Mouse (Mus musculus) limb, embryonic 15.5 days (tissue): ENCODE measurements around the gene 1810043G02Rik. TPM values are rescaled to one million over a fixed set of nuclear protein-coding genes. Genes with fewer than 3 reads are reported as not detected.

ENCODE experiments used
- ATAC-seq: fragments of 200-750 bp; cut with Nextera tagmentation; 2 replicates; pipeline ENCODE4 v1.8.0; 2017; ENCODE audit warnings: low read depth, moderate TSS enrichment; ENCODE audit not compliant: insufficient number of reproducible peaks, low FRiP score, low TSS enrichment
- H3K27ac ChIP-seq: fragments of 300-500 bp; sonication (generic); 2 replicates; pipeline ENCODE4 v1.5.1; 2015; ENCODE audit warnings: moderate library complexity, mild to moderate bottlenecking, inconsistent platforms
- H3K27me3 ChIP-seq: fragments of 300-500 bp; sonication (generic); 2 replicates; pipeline ENCODE4 v1.6.1; 2015; ENCODE audit warnings: inconsistent platforms
- H3K36me3 ChIP-seq: fragments of 300-500 bp; sonication (generic); 2 replicates; pipeline ENCODE4 v1.6.1; 2015; ENCODE audit warnings: inconsistent platforms
- H3K4me1 ChIP-seq: fragments of 300-500 bp; sonication (generic); 2 replicates; pipeline ENCODE4 v1.6.1; 2015; ENCODE audit warnings: inconsistent platforms
- H3K4me2 ChIP-seq: fragments of 300-500 bp; sonication (generic); 2 replicates; pipeline ENCODE4 v1.6.1; 2015; ENCODE audit warnings: mild to moderate bottlenecking, inconsistent platforms
- H3K4me3 ChIP-seq: fragments of 300-500 bp; sonication (generic); 2 replicates; pipeline ENCODE4 v1.5.1; 2015; ENCODE audit warnings: mild to moderate bottlenecking, inconsistent platforms
- H3K9ac ChIP-seq: fragments of 300-500 bp; sonication (generic); 2 replicates; pipeline ENCODE4 v1.6.1; 2015; ENCODE audit warnings: inconsistent platforms
- H3K9me3 ChIP-seq: fragments of 300-500 bp; sonication (generic); 2 replicates; pipeline ENCODE4 v1.6.1; 2016; ENCODE audit warnings: inconsistent platforms
- WGBS: fragments of 180-500 bp; shearing (Covaris S2); methylation state at CpG from one replicate; pipeline ENCODE4 v1.1.7; 2015; 5-methylcytosine and 5-hydroxymethylcytosine counted together
- polyA plus RNA-seq: library from polyadenylated mRNA; unstranded; fragments of >200 nt; fragmentation: Nextera tagmentation; extraction: Ambion mirVana; gene quantifications from 2 replicates; pipeline ENCODE4 v1.2.1, GENCODE M21; 2015

The 1810043G02Rik gene
- polyA plus RNA-seq, 1 experiment from 2014 or later, result 23.7 TPM

DNA sequence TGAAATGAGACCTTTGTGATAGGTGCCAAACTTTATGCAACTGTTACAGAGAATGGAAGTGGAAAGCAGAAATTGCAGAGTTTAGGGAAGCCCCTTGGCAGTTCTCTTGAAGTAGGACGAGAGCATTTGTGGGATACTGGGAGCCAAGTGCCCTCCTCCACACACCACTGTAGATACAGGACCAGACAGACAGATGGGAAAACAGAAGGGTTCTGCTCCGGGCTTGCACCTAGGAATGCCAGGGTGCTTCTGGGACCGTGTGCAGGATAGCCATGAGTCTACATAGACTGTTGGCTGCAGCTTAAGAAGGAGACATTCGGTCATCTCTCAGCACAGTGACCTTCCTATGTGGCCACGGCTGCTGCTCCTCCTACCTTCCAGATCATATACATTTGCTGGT is 3.5 kb upstream of the 1810043G02Rik start:
- ATAC-seq, result no peak
- H3K9ac ChIP-seq, result no peak overlapping the region
- peaks cover 17% of the 10 kb centered on the region for H3K4me1 ChIP-seq
- 72% methylated on average over 5 of the region's 5 CpGs for WGBS
- H3K36me3 ChIP-seq, result no peaks in the 10 kb centered on the region
- H3K4me3 ChIP-seq, result no peak overlapping the region
- H3K27ac ChIP-seq, result no peak overlapping the region
- no peak overlapping the region for H3K4me2 ChIP-seq
- H3K9me3 ChIP-seq, result no peaks in the 10 kb centered on the region
- H3K27me3 ChIP-seq, result peaks cover 8% of the 10 kb centered on the region

DNA sequence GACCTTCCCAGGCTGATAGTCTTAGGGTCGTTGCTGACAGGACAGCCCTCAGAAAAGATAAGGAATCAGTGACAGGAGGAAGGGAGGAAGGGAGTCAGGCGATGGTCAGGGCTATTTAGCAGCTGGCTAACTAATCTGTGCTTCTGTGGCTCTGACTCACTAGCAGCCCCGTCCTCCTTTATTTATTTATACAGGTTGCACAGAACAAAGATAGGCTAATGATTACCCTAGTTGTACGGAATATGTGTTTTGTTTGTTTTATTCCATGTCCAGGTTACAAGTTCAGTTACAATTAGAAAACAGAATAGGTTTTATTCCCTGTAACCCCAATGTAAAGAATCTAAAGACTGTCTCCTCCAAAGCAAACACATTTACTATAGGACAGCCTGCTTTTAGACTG is 2.7 kb upstream of the 1810043G02Rik start:
- Histone ChIP-seq H3K4me1 (peaks cover 13% of the 10 kb centered on the region; the same call in 1 of the 2 replicates), H3K9me3 (no peaks in the 10 kb centered on the region), H3K9ac (no peak overlapping the region), H3K4me3 (no peak overlapping the region), H3K27me3 (no peaks in the 10 kb centered on the region), H3K4me2 (no peak overlapping the region), H3K27ac (no peak overlapping the region), H3K36me3 (peaks cover 4% of the 10 kb centered on the region; the same call in 1 of the 2 replicates)
- WGBS, result 23% methylated on average over 4 of the region's 4 CpGs
- no peak for ATAC-seq

DNA sequence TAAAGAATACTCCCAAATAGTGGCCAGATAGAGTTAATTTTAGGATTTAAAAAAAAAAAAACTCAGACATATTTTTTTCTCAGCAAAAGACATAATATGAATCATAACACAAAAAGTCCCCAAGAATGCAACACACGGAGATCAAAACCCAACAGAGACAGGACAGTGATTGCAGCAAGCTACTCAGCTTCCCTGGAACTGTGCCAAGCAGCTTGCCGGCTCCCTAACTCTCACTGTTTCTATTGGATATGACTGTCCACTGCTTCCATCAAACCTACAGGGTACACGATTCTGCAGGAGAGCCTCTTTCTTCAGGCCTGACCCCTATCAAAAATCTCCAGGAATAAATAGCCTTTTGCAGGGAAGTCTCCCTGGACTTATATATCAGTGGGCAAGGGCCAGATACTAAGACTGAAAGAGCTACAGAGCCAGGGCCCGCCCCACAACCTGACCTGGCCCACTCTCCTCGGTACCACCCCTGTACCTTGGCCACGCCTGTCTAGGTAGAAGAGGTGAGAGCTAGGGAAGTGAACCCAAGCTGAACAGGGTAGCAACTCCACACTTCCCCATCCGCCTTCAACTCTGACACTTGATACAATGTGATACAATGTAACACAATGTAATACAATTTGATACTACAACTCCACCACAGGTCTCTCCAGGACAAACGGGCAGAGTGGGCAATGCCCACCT is 1.7 kb upstream of the 1810043G02Rik start:
- no peak overlapping the region for H3K27ac ChIP-seq
- no peaks in the 10 kb centered on the region for H3K9me3 ChIP-seq
- peaks cover 11% of the 10 kb centered on the region for H3K36me3 ChIP-seq
- peaks cover 13% of the 10 kb centered on the region; the same call in 1 of the 2 replicates for H3K4me1 ChIP-seq
- WGBS, result 64% methylated on average over 8 of the region's 8 CpGs
- no peaks in the 10 kb centered on the region for H3K27me3 ChIP-seq
- no peak for ATAC-seq
- no peak overlapping the region for H3K4me2 ChIP-seq
- H3K9ac ChIP-seq, result no peak overlapping the region
- no peak overlapping the region for H3K4me3 ChIP-seq

DNA sequence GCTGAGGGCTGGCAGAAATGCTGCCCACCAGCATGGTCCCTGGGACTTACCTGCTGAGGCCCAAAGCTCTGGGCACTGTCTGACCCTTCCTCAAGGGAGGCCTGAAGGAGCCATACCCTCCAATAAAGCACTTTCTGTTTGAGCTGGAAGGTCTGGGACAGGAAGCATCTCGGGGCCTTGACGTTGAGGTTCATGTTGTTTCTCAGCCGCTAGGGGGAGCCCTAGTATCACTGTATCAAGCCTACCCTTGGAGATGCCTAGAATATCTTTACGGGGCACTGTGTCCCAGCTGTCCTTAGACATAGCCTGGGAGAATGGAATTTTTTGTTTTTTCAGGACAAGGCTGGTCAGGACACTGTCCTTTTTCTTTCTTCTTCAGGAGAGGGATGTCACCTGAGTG is 6.3 kb downstream of the 1810043G02Rik start:
- H3K27me3 ChIP-seq, result no peaks in the 10 kb centered on the region
- H3K27ac ChIP-seq, result no peak overlapping the region
- no peaks in the 10 kb centered on the region for H3K9me3 ChIP-seq
- peaks cover 4% of the 10 kb centered on the region; the same call in 1 of the 2 replicates for H3K4me1 ChIP-seq
- H3K4me2 ChIP-seq, result no peak overlapping the region
- H3K9ac ChIP-seq, result no peak overlapping the region
- ATAC-seq, result 0 out of 2 replicates have a peak, but pooled peaks have one; percentile 23
- peaks cover 49% of the 10 kb centered on the region for H3K36me3 ChIP-seq
- H3K4me3 ChIP-seq, result no peak overlapping the region
- 0% methylated on average over 4 of the region's 4 CpGs for WGBS

DNA sequence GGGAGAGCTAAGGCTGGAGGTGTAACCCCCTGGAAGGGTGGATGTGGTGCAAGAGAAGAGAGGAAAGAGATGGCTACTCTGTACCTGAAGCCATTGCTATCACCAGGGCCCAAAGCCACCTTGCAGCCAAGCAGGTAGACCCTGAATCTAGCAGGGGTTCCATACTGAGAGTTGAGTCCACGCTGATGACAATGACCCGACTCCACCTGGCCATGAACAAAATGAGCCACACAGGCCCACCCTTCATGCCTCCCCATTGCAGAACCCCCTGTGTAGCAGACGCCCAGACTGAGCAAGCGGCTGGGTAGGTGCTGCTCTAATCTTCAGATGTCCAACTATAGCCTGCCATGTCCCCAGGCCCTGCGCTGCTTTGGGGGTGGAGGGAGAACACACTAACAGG is 7.5 kb downstream of the 1810043G02Rik start:
- 80% methylated on average over 5 of the region's 5 CpGs for WGBS
- H3K4me1 ChIP-seq, result peaks cover 4% of the 10 kb centered on the region; the same call in 1 of the 2 replicates
- ATAC-seq, result no peak
- no peak overlapping the region for H3K4me3 ChIP-seq
- H3K27ac ChIP-seq, result 0 out of 2 replicates have a peak overlapping the region, but pooled peaks have one; percentile 1
- no peak overlapping the region for H3K4me2 ChIP-seq
- no peak overlapping the region for H3K9ac ChIP-seq
- H3K36me3 ChIP-seq, result peaks cover 56% of the 10 kb centered on the region
- H3K9me3 ChIP-seq, result no peaks in the 10 kb centered on the region
- H3K27me3 ChIP-seq, result no peaks in the 10 kb centered on the region

GRCm38 (mm10) chr10:77995639-77996038 is 17.3 kb downstream of the 1810043G02Rik start:
- Histone ChIP-seq H3K4me2 (no peak overlapping the region), H3K27me3 (no peaks in the 10 kb centered on the region), H3K27ac (no peak overlapping the region), H3K36me3 (peaks cover 90% of the 10 kb centered on the region), H3K9me3 (no peaks in the 10 kb centered on the region), H3K4me1 (no peaks in the 10 kb centered on the region), H3K4me3 (no peak overlapping the region), H3K9ac (no peak overlapping the region)
- no peak for ATAC-seq
- 78% methylated on average over 3 of the region's 3 CpGs for whole genome bisulfite sequencing

- WGBS, result 93% methylated on average over 5 of the region's 5 CpGs
- H3K9me3 ChIP-seq, result no peaks in the 10 kb centered on the region
- ATAC-seq, result no peak
- no peak overlapping the region for H3K4me3 ChIP-seq
- H3K4me2 ChIP-seq, result no peak overlapping the region
- H3K36me3 ChIP-seq, result peaks cover 80% of the 10 kb centered on the region
- H3K4me1 ChIP-seq, result no peaks in the 10 kb centered on the region
- no peaks in the 10 kb centered on the region for H3K27me3 ChIP-seq
- H3K9ac ChIP-seq, result no peak overlapping the region
- no peak overlapping the region for H3K27ac ChIP-seq
These were observed 21.9 kb downstream of the 1810043G02Rik start for GRCm38 (mm10) chr10:78000200-78000599.

GRCm38 (mm10) chr10:78001796-78002195 is 23.5 kb downstream of the 1810043G02Rik start:
- H3K27ac ChIP-seq, result no peak overlapping the region
- H3K4me1 ChIP-seq, result peaks cover 13% of the 10 kb centered on the region
- H3K27me3 ChIP-seq, result no peaks in the 10 kb centered on the region
- H3K9ac ChIP-seq, result no peak overlapping the region
- peaks cover 71% of the 10 kb centered on the region for H3K36me3 ChIP-seq
- 82% methylated on average over 11 of the region's 11 CpGs for WGBS
- no peak for ATAC-seq
- no peaks in the 10 kb centered on the region for H3K9me3 ChIP-seq
- no peak overlapping the region for H3K4me2 ChIP-seq
- H3K4me3 ChIP-seq, result no peak overlapping the region

DNA sequence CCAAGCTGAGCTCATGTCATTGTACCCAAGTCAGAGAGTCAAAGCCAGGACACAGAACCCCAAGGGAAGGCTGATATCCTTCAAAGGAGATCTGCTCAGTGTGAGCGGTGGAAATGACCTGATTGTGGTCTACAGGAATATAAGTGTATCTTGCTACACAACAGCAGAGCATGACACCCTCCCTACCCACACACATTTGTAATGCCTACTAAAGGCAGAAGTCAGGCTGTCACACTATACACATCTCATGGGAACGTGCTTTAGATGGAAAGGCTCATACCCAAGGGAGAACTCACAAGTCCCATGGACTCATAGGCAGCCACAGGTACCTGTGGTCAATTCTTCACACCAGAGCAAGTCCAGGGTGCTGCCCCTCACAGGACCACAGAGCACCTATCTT is 24.0 kb downstream of the 1810043G02Rik start:
- H3K4me3 ChIP-seq, result no peak overlapping the region
- H3K36me3 ChIP-seq, result peaks cover 69% of the 10 kb centered on the region

DNA sequence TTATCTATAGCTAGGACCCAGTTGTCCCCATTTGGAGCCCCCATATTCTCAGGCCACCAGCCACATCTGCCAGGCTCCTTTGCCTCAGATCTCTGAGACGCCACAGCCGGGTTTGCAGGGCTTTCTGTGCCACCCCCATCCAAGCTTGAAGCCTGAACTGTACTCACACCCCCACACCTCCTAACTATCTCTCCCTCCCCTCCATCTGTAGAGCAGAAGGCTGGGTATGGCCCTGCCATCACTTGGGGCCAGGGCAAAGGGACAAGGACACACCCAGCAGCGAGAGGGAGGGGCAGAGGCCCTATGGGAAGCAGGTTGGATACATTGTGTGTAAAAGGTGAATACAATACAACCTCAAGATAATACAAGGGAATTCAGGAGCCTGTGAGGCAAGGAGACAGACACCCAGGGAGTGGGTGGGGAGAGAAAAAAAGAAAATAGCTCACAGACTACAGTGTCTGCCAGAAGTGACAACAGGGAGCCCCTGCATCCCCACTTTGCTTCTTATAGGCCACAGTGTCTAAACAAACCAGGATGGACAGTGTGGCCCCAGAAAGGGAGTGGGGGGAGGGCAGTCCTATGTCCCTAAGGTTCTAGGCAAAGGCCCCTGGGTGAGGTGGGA is 26.3 kb downstream of the 1810043G02Rik start:
- Histone ChIP-seq H3K36me3 (peaks cover 48% of the 10 kb centered on the region), H3K27me3 (no peaks in the 10 kb centered on the region), H3K9me3 (no peaks in the 10 kb centered on the region), H3K4me2 (no peak overlapping the region), H3K27ac (no peak overlapping the region), H3K9ac (no peak overlapping the region), H3K4me1 (peaks cover 34% of the 10 kb centered on the region), H3K4me3 (no peak overlapping the region)
- no peak for ATAC-seq
- 93% methylated on average over 3 of the region's 3 CpGs for WGBS

More for the DNA sequence above, 24.0 kb downstream of the 1810043G02Rik start:
- Histone ChIP-seq H3K4me2 (no peak overlapping the region), H3K9ac (no peak overlapping the region), H3K4me1 (peaks cover 18% of the 10 kb centered on the region), H3K27ac (no peak overlapping the region), H3K27me3 (no peaks in the 10 kb centered on the region), H3K9me3 (no peaks in the 10 kb centered on the region)
- no peak for ATAC-seq
- 90% methylated on average over 2 of the region's 2 CpGs for WGBS

DNA sequence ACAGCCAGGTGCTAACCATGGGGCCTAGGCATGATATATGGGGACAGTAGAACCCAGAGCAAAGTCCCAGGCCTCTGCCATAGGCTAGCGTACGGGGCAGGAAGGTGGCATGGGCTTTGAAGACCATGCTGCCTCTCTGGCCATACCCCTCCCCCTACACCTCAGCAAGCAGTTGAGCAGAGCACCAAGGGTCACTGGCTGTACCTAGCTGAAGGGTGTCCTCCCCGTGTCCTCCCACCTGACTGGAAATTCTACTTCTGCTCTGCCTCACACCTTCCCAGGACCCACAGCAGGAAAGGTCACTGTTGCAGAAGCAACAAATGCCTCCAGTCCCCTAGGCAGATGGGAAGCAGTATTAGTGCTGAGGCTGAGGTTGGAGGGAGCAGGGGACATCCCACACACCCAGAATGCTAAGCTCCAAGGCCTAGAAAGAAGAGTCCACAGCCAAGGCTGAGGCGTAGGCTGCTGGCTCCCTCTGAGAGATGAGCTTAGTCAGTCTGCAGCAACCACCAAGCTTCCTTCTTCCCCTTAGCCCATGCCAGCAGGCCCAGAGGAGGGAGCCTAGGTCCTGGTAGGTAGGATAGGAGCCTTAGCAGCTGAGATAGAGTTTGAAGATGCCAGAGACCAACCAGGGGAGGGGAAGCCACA is 27.6 kb downstream of the 1810043G02Rik start:
- WGBS, result 81% methylated on average over 4 of the region's 4 CpGs
- Histone ChIP-seq H3K4me2 (no peak overlapping the region), H3K9me3 (no peaks in the 10 kb centered on the region)

GRCm38 (mm10) chr10:78007203-78007602 is 28.9 kb downstream of the 1810043G02Rik start:
- 33% methylated on average over 7 of the region's 7 CpGs for WGBS
- H3K4me3 ChIP-seq, result no peak overlapping the region
- H3K36me3 ChIP-seq, result peaks cover 22% of the 10 kb centered on the region
- H3K27ac ChIP-seq, result no peak overlapping the region
- no peaks in the 10 kb centered on the region for H3K27me3 ChIP-seq
- H3K9me3 ChIP-seq, result no peaks in the 10 kb centered on the region
- no peak overlapping the region for H3K9ac ChIP-seq
- H3K4me2 ChIP-seq, result peak overlapping the region; percentile 77; the same call in 1 of the 2 replicates
- no peak for ATAC-seq
- peaks cover 39% of the 10 kb centered on the region for H3K4me1 ChIP-seq

More for the DNA sequence above, 27.6 kb downstream of the 1810043G02Rik start:
- no peak for ATAC-seq
- Histone ChIP-seq H3K4me3 (no peak overlapping the region), H3K4me1 (peaks cover 39% of the 10 kb centered on the region), H3K9ac (0 out of 2 replicates have a peak overlapping the region, but pooled peaks have one; percentile 4), H3K27ac (no peak overlapping the region), H3K36me3 (peaks cover 34% of the 10 kb centered on the region), H3K27me3 (no peaks in the 10 kb centered on the region)
